Mouse (Mus musculus) midbrain, embryonic 13.5 days (tissue): ENCODE measurements around the gene Gm49776. TPM values are rescaled to one million over a fixed set of nuclear protein-coding genes. Genes with fewer than 3 reads are reported as not detected.

ENCODE experiments used
- ATAC-seq: fragments of 200-750 bp; cut with Nextera tagmentation; 2 replicates; pipeline ENCODE4 v1.8.0; 2017; ENCODE audit warnings: mild to moderate bottlenecking, moderate TSS enrichment, moderate library complexity
- H3K27ac ChIP-seq: fragments of 300-500 bp; sonication (generic); 2 replicates; pipeline ENCODE4 v1.5.1; 2015; ENCODE audit warnings: inconsistent platforms, mild to moderate bottlenecking, moderate library complexity
- H3K27me3 ChIP-seq: fragments of 300-500 bp; sonication (generic); 2 replicates; pipeline ENCODE4 v1.6.1; 2015; ENCODE audit warnings: mild to moderate bottlenecking, inconsistent platforms
- H3K36me3 ChIP-seq: fragments of 300-500 bp; sonication (generic); 2 replicates; pipeline ENCODE4 v1.6.1; 2015; ENCODE audit warnings: mild to moderate bottlenecking, inconsistent platforms
- H3K4me1 ChIP-seq: fragments of 300-500 bp; sonication (generic); replicated peaks from 2 replicates; pipeline ENCODE4 v1.6.1; 2015; ENCODE audit warnings: inconsistent platforms
- H3K4me2 ChIP-seq: fragments of 300-500 bp; sonication (generic); replicated peaks from 2 replicates; pipeline ENCODE4 v1.6.1; 2015; ENCODE audit warnings: moderate library complexity, mild to moderate bottlenecking, inconsistent platforms
- H3K4me3 ChIP-seq: fragments of 300-500 bp; sonication (generic); replicated peaks from 2 replicates; pipeline ENCODE4 v1.5.1; 2015; ENCODE audit warnings: mild to moderate bottlenecking, inconsistent platforms
- H3K9ac ChIP-seq: fragments of 300-500 bp; sonication (generic); replicated peaks from 2 replicates; pipeline ENCODE4 v1.6.1; 2015; ENCODE audit warnings: mild to moderate bottlenecking, inconsistent platforms
- H3K9me3 ChIP-seq: fragments of 300-500 bp; sonication (generic); 2 replicates; pipeline ENCODE4 v1.6.1; 2016; ENCODE audit warnings: mild to moderate bottlenecking, inconsistent platforms
- WGBS: fragments of 180-500 bp; shearing (Covaris S2); methylation state at CpG from one replicate; pipeline ENCODE4 v1.1.7; 2015; 5-methylcytosine and 5-hydroxymethylcytosine counted together
- polyA plus RNA-seq: library from polyadenylated mRNA; unstranded; fragments of >200 nt; fragmentation: Nextera tagmentation; extraction: Ambion mirVana; gene quantifications from 2 replicates; pipeline ENCODE4 v1.2.1, GENCODE M21; 2015

Gm49776 gene
- polyA plus RNA-seq, 1 experiment from 2014 or later = not detected

- WGBS = 83% methylated on average over 4 of the region's 4 CpGs
- Histone ChIP-seq H3K4me2 (no peak within 1 kb of the TSS), H3K27ac (no peak within 1 kb of the TSS), H3K27me3 (no peaks in the 10 kb centered on the region), H3K4me1 (peaks cover 57% of the 10 kb centered on the region), H3K9ac (no peak within 1 kb of the TSS; the same call in 1 of the 2 replicates), H3K9me3 (no peaks in the 10 kb centered on the region), H3K4me3 (no peak within 1 kb of the TSS), H3K36me3 (peaks cover 10% of the 10 kb centered on the region)
- no peak for ATAC-seq
Measured at GRCm38 (mm10) chr16:18217579-18217978, 40.5 kb downstream of the Gm49776 start, which contains the start of gene Ccdc188. Gene Ccdc188 (plus strand): TSS chr16:18217879.

GRCm38 (mm10) chr16:18214858-18215257 lies 43.3 kb downstream of the Gm49776 start:
- peak overlapping the region; percentile 95 for H3K27ac ChIP-seq
- no peaks in the 10 kb centered on the region for H3K36me3 ChIP-seq
- H3K4me1 ChIP-seq = peaks cover 68% of the 10 kb centered on the region
- WGBS = 65% methylated on average over 7 of the region's 7 CpGs
- ATAC-seq = no peak
- no peaks in the 10 kb centered on the region for H3K9me3 ChIP-seq
- H3K4me2 ChIP-seq = peak overlapping the region; percentile 61
- peak overlapping the region; percentile 64 for H3K9ac ChIP-seq
- H3K4me3 ChIP-seq = peak overlapping the region; percentile 35
- peaks cover 4% of the 10 kb centered on the region; the same call in 1 of the 2 replicates for H3K27me3 ChIP-seq

GRCm38 (mm10) chr16:18213689-18214088 lies 44.4 kb downstream of the Gm49776 start:
- H3K27me3 ChIP-seq = peaks cover 6% of the 10 kb centered on the region; the same call in 1 of the 2 replicates
- ATAC-seq = peak; percentile 97
- no peaks in the 10 kb centered on the region for H3K9me3 ChIP-seq
- peak overlapping the region; percentile 95 for H3K27ac ChIP-seq
- H3K4me1 ChIP-seq = peaks cover 62% of the 10 kb centered on the region
- no peaks in the 10 kb centered on the region for H3K36me3 ChIP-seq
- peak overlapping the region; percentile 61 for H3K4me2 ChIP-seq
- 11% methylated on average over 6 of the region's 6 CpGs for WGBS
- peak overlapping the region; percentile 35 for H3K4me3 ChIP-seq
- peak overlapping the region; percentile 64 for H3K9ac ChIP-seq

DNA sequence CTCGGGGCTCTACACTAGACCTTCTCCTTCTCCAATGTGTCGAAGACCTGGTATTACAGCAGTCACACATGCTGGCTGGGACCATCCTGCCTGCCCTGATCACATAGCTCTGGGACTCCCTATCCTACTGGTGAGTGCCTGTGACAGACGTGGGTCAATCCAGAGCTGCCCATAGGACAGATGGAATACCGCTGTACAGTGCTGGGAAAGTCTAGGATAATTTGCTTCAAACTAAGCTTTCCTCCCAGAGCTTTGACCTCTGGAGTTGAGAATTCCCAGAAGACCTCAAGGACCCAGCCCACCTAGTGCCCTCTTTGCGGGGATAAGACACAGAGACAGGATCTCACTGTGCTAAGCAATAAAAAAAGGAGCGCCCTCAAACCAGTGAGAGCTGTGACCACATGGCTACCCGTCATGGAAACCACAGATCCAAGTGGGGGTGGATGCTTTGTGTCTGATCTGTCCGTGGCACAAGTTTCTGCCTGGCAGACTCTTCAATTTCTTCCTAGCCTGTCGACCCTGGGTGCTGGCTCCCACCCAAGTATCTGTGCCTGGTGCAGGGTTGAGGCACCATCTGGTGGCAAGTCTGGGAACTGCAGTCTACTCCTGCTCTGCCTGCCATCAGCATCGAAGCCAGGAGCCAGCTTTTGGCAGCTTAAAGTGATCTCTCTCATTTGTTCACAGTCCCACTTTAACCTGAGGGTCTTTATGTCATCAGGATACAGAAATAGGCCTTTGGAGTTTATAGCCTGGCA lies 46.5 kb downstream of the Gm49776 start:
- WGBS = 50% methylated on average over 10 of the region's 10 CpGs

DNA sequence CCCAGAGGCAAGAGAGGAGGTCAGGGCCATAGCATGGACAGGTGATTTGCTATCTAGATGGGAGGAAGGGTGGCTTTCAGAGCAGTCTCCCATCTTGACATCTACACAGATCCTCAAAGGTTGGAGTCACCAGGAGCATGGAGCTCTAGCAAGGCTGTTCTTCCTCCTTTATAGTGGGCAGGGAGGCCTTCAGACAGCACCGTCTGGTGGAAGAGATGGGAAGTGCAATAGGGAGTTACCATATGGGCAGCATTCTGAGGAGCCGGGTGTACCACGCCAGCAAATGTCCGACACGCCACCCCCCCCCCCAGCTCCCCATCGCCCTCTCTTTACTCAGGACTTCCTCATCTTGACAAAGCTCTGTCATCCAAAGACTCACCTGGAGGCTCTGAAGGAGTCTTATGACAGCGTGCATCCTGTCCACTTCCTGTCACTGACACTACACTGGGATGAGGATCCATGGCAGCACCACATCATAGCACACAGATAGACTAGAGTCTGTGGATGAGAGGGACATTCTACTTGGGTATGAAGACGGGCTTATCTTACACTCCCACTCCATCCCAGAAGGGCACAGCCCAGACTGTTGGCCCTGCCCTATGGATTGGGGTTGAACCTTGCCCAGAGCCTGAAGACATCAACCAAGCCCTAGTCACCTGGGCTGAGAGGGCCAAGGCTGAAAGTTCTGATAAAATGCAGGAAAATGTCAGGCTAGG lies 47.3 kb downstream of the Gm49776 start:
- H3K36me3 ChIP-seq = no peaks in the 10 kb centered on the region
- H3K4me2 ChIP-seq = no peak overlapping the region
- peak overlapping the region; percentile 14; the same call in 1 of the 2 replicates for H3K9ac ChIP-seq
- H3K4me3 ChIP-seq = no peak overlapping the region
- peaks cover 50% of the 10 kb centered on the region for H3K4me1 ChIP-seq
- WGBS = 21% methylated on average over 8 of the region's 8 CpGs
- H3K27ac ChIP-seq = no peak overlapping the region
- H3K9me3 ChIP-seq = no peaks in the 10 kb centered on the region
- H3K27me3 ChIP-seq = peaks cover 6% of the 10 kb centered on the region; the same call in 1 of the 2 replicates
- no peak for ATAC-seq

More for the DNA sequence above, 46.5 kb downstream of the Gm49776 start:
- no peaks in the 10 kb centered on the region for H3K36me3 ChIP-seq
- no peak for ATAC-seq
- peak overlapping the region; percentile 14; the same call in 1 of the 2 replicates for H3K9ac ChIP-seq
- H3K27me3 ChIP-seq = peaks cover 6% of the 10 kb centered on the region; the same call in 1 of the 2 replicates
- 0 out of 2 replicates have a peak overlapping the region, but pooled peaks have one; percentile 95 for H3K27ac ChIP-seq
- H3K9me3 ChIP-seq = no peaks in the 10 kb centered on the region
- no peak overlapping the region for H3K4me3 ChIP-seq
- peaks cover 56% of the 10 kb centered on the region for H3K4me1 ChIP-seq
- no peak overlapping the region for H3K4me2 ChIP-seq

DNA sequence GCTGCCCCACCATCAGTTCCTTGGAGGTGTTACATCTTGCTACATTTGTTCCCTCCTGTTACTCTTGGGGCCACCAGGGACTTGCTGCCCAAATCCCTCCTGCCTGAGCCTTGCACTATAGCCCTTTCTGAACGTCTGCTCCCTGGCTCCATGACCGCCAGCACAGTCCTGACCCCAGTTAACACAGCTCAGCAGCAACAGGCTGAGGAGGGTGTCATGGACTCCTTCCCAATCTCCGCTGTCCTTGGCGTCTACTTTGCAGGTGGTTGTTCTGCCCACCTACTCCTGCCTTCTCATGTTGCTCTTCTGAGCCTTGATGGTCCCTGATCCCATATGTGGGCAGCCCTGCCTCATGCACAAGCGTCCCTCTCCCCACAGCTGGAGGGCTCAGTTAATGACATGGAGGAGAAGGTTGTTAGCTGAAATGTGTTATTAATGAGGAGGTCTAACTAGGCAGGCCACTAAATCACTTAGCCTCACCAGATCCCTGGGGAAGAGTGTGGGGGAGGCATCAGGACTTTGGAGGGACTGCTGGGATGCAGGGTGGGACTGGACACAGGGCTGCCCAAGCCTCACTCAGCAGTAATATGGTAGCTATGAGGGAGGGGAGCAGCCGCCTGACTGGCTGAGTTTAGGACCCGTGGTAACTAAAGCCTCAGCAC lies 54.6 kb downstream of the Gm49776 start:
- Histone ChIP-seq H3K4me2 (no peak overlapping the region), H3K36me3 (no peaks in the 10 kb centered on the region), H3K27ac (no peak overlapping the region), H3K9me3 (no peaks in the 10 kb centered on the region), H3K27me3 (no peaks in the 10 kb centered on the region), H3K9ac (no peak overlapping the region), H3K4me3 (no peak overlapping the region), H3K4me1 (peaks cover 35% of the 10 kb centered on the region)
- 0 out of 2 replicates have a peak, but pooled peaks have one; percentile 17 for ATAC-seq
- 63% methylated on average over 7 of the region's 7 CpGs for WGBS

DNA sequence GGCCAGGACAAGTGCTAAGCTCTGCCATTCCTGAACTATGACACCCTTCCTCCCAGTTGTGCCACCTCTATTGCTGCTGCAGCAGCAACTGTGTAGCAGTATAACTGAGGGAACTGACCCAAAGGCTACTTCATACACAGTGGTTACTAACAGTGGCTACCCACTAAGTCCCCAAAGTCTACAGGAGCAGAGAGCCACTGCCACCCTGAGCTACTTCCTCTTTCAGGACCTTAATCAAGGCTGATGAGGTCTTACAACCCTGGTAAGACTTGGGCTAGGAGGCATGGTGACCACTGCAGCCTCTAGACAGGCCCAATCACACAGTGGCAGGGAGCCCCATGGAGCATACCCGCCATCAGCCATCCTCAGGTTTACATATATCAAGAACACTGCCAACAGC lies 56.1 kb downstream of the Gm49776 start:
- 94% methylated on average over 1 of the region's 1 CpGs for WGBS
- no peak overlapping the region for H3K4me3 ChIP-seq
- no peak for ATAC-seq
- no peak overlapping the region for H3K4me2 ChIP-seq
- H3K4me1 ChIP-seq = peaks cover 50% of the 10 kb centered on the region
- H3K36me3 ChIP-seq = no peaks in the 10 kb centered on the region
- no peak overlapping the region for H3K27ac ChIP-seq
- no peaks in the 10 kb centered on the region for H3K27me3 ChIP-seq
- H3K9me3 ChIP-seq = no peaks in the 10 kb centered on the region
- no peak overlapping the region for H3K9ac ChIP-seq

GRCm38 (mm10) chr16:18201620-18202019 lies 56.5 kb downstream of the Gm49776 start:
- no peak overlapping the region for H3K9ac ChIP-seq
- no peaks in the 10 kb centered on the region for H3K27me3 ChIP-seq
- ATAC-seq = no peak
- no peak overlapping the region for H3K27ac ChIP-seq
- H3K4me2 ChIP-seq = no peak overlapping the region
- no peak overlapping the region for H3K4me3 ChIP-seq
- peaks cover 50% of the 10 kb centered on the region for H3K4me1 ChIP-seq
- 64% methylated on average over 1 of the region's 1 CpGs for WGBS
- H3K9me3 ChIP-seq = no peaks in the 10 kb centered on the region
- H3K36me3 ChIP-seq = no peaks in the 10 kb centered on the region

GRCm38 (mm10) chr16:18200062-18200461 lies 58.1 kb downstream of the Gm49776 start:
- Histone ChIP-seq H3K27ac (0 out of 2 replicates have a peak overlapping the region, but pooled peaks have one; percentile 70), H3K4me3 (no peak overlapping the region), H3K4me1 (peaks cover 51% of the 10 kb centered on the region), H3K9ac (no peak overlapping the region), H3K36me3 (no peaks in the 10 kb centered on the region), H3K9me3 (no peaks in the 10 kb centered on the region), H3K4me2 (no peak overlapping the region), H3K27me3 (no peaks in the 10 kb centered on the region)
- ATAC-seq = no peak
- WGBS = 90% methylated on average over 2 of the region's 2 CpGs

- Histone ChIP-seq H3K27ac (peak overlapping the region; percentile 70), H3K4me3 (no peak overlapping the region), H3K9me3 (no peaks in the 10 kb centered on the region), H3K4me1 (peaks cover 54% of the 10 kb centered on the region), H3K27me3 (no peaks in the 10 kb centered on the region), H3K4me2 (no peak overlapping the region), H3K9ac (peak overlapping the region; percentile 36; the same call in 1 of the 2 replicates), H3K36me3 (no peaks in the 10 kb centered on the region)
- whole genome bisulfite sequencing = 38% methylated on average over 10 of the region's 10 CpGs
- ATAC-seq = peak; percentile 60
Measured at GRCm38 (mm10) chr16:18198365-18199098, 59.6 kb downstream of the Gm49776 start.

DNA sequence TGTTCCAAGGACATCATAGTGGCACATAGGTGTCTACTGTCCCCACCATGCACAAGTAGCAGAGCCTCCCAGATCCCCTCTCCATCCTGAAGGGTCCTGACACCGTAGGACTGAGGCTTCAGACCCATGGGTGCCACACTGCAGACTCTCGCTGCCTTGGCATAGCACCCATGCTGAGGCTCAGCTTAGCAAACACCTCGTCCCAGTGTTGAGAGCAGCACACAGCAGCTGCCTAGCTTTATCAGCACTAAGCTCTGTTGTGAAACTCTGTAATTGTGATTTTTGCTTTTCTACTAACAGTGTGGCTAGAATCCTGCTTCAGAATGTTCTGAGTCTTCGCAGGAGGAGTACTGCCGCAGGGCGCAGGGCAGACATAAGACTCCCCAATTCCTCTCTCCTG lies 60.2 kb downstream of the Gm49776 start:
- ATAC-seq = no peak
- 0 out of 2 replicates have a peak overlapping the region, but pooled peaks have one; percentile 36 for H3K9ac ChIP-seq
- H3K4me1 ChIP-seq = peaks cover 51% of the 10 kb centered on the region
- H3K4me3 ChIP-seq = no peak overlapping the region
- WGBS = 80% methylated on average over 6 of the region's 6 CpGs
- no peaks in the 10 kb centered on the region for H3K9me3 ChIP-seq
- no peaks in the 10 kb centered on the region for H3K36me3 ChIP-seq
- H3K27me3 ChIP-seq = no peaks in the 10 kb centered on the region
- no peak overlapping the region for H3K4me2 ChIP-seq
- H3K27ac ChIP-seq = peak overlapping the region; percentile 70
